Mouse (Mus musculus) gastrocnemius, postnatal 10 days (tissue): ENCODE measurements around the gene Sycp2l. TPM values are rescaled to one million over a fixed set of nuclear protein-coding genes. Genes with fewer than 3 reads are reported as not detected.
"Not testable (repeated sequence)": the region's sequence is repeated elsewhere in the genome, so short reads cannot be mapped to it uniquely, and the experiment has no call there.

Experiments used
- DNase-seq: peaks from one replicate; pipeline ENCODE4 v3.0.0; 2021; ENCODE audit warnings: mixed read lengths
- total RNA-seq, 2 experiments: library from RNA; stranded (reverse); gene quantifications; 2 replicates each; pipeline ENCODE4 v1.2.3; 2021

Sycp2l gene
- total RNA-seq, 2 experiments from 2014 or later = not detected

- no peak for DNase-seq
Measured at GRCm38 (mm10) chr13:41128326-41128725, 14.2 kb downstream of the Sycp2l start.

GRCm38 (mm10) chr13:41129061-41129460 is 15.0 kb downstream of the Sycp2l start:
- no peak for DNase-seq

- peak; percentile 68 for DNase-seq
Measured at GRCm38 (mm10) chr13:41134901-41135300, 20.8 kb downstream of the Sycp2l start.

- DNase-seq = no peak
Measured at GRCm38 (mm10) chr13:41145433-41145970, 31.4 kb downstream of the Sycp2l start.

GRCm38 (mm10) chr13:41146271-41146670 is 32.2 kb downstream of the Sycp2l start:
- DNase-seq = peak; percentile 68

- no peak for DNase-seq
Measured at GRCm38 (mm10) chr13:41153146-41153545, 39.0 kb downstream of the Sycp2l start.

- DNase-seq = no peak
Measured at GRCm38 (mm10) chr13:41158426-41158825, 44.3 kb downstream of the Sycp2l start.

GRCm38 (mm10) chr13:41187886-41188285 is 73.8 kb downstream of the Sycp2l start:
- DNase-seq = no peak

- DNase-seq = no peak
Measured at GRCm38 (mm10) chr13:41195640-41196333, 81.7 kb downstream of the Sycp2l start.

- DNase-seq = no peak
Measured at GRCm38 (mm10) chr13:41200861-41201260, 86.8 kb downstream of the Sycp2l start.

GRCm38 (mm10) chr13:41203289-41203688 is 89.2 kb downstream of the Sycp2l start:
- no peak for DNase-seq

- DNase-seq = no peak
Measured at GRCm38 (mm10) chr13:41203691-41204090, 89.6 kb downstream of the Sycp2l start.

- not testable (repeated sequence) for DNase-seq
Measured at GRCm38 (mm10) chr13:41205568-41205967, 91.5 kb downstream of the Sycp2l start.

- DNase-seq = no peak
Measured at GRCm38 (mm10) chr13:41206241-41206640, 92.1 kb downstream of the Sycp2l start.

- DNase-seq = no peak
Measured at GRCm38 (mm10) chr13:41211276-41211675, 97.2 kb downstream of the Sycp2l start.

- DNase-seq = no peak
Measured at GRCm38 (mm10) chr13:41212558-41213322, 98.6 kb downstream of the Sycp2l start.

GRCm38 (mm10) chr13:41215669-41216068 is 101.6 kb downstream of the Sycp2l start:
- no peak for DNase-seq

GRCm38 (mm10) chr13:41216236-41216635 is 102.1 kb downstream of the Sycp2l start:
- no peak for DNase-seq

- no peak for DNase-seq
Measured at GRCm38 (mm10) chr13:41219056-41219455, 104.9 kb downstream of the Sycp2l start.

- DNase-seq = no peak
Measured at GRCm38 (mm10) chr13:41219687-41220303, 105.7 kb downstream of the Sycp2l start.

- DNase-seq = peak; percentile 73
Measured at GRCm38 (mm10) chr13:41220304-41220834, 106.3 kb downstream of the Sycp2l start, which contains the start of gene Elovl2. TSS of gene Elovl2 (minus strand) at chr13:41220405.
